Mouse (Mus musculus): ENCODE data around the gene Cldn10.
"Not testable (repeated sequence)": the region's sequence is repeated elsewhere in the genome, so short reads cannot be mapped to it uniquely, and the experiment has no call there.

The Cldn10 gene

DNA sequence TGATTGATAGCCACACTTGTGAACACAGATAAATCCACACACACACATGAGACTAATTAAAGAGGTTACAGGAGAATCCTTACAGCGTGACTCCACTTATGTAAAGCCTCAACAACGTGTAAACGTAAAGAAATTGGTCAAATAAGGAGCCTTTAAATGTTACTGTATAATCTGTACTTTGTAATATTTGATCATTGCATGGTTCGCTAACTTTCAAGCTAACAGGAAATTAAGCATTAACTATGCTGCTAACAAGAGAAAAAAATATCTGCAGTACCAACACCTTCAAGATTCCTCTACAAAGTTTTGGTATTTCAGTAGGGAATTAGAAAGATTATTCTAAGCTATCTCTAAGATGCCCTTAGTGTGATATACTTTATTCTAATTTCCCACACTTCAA is at the start of gene Cldn10:
TSS of gene Cldn10 (plus strand) at position 288 of the 400 bp plus-strand sequence.
- no peak for DNase-seq (ENCODE audit: low spot score)

DNA sequence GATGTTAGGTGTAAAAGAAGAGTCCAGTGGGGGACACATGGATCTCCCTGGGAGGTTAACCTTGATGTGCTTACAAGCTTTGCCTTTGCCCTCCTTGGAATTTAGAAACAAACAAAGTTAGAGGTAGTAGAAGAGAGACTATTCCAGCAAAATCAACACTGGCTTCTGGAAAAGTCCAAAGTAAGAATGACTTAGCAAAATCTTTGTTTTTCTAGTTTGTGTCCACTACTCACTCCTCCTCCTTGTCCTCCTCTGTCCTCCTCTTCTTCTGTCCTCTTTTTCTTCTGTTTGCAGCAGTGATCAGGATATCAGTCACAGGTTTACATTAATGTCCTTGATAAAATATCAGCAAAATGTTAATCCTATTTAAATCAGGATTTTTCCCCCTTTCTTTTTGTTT is 45.9 kb upstream of the Cldn10 start:
- no peak for DNase-seq (ENCODE audit: low spot score)

DNA sequence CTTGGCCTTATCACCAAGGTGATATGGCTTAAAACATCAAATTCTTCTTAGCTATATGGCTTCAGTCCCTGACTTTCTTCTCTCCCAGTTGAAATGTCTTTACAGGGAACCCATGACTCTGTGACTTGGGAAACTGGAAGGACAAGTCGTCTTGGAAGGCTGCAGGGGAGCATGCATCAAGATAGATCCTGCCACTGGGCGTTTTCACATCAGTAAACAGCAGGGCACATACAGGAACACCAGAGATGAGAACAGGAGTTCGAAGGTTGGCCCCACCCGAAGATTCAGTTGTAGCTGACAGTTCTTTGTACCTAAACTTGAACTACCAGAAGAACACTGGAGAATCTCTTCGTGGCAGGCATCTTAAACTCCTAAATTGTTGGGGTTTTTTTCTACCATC is 44.8 kb upstream of the Cldn10 start:
- no peak for DNase-seq (ENCODE audit: low spot score)

DNA sequence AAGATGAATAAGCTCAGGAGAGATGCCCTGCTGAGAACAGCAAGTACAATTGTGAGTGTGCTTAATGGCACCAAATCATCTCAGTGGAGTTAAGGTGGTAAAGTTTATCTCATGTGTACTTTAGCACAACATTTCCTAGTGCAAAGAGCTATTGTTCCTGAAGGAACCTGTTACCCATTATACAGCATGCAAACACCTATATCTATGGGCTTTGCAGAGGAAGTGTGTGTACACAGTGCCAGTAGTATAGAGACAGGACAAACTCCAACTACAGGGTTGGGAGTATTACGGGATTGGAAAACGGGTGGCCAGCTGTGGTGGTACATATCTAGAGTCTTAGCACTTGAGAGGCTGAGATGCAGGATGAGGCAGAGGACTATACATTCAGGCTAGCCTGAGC is 38.6 kb upstream of the Cldn10 start:
- DNase-seq (ENCODE audit: low spot score), result no peak

DNA sequence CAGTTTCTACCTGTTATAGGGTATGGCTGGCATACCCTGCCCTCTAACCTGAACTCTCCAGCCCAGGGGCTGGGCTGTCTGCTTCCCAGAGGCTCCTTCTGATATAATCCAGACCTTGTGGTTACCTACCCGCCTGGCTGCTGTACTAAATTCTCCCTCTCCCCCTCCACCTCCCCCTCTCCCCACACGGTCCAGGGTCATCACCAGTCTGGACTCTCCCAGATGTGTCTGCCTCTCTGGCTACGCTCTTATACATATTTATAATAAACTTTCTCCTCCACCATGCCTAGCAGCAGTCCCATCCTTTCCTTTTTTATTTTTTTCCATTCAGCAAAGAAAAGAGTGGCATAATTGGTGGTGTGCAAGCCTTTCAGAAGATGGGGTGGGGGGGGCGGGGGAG is 38.0 kb upstream of the Cldn10 start:
- no peak for DNase-seq (ENCODE audit: low spot score)

DNA sequence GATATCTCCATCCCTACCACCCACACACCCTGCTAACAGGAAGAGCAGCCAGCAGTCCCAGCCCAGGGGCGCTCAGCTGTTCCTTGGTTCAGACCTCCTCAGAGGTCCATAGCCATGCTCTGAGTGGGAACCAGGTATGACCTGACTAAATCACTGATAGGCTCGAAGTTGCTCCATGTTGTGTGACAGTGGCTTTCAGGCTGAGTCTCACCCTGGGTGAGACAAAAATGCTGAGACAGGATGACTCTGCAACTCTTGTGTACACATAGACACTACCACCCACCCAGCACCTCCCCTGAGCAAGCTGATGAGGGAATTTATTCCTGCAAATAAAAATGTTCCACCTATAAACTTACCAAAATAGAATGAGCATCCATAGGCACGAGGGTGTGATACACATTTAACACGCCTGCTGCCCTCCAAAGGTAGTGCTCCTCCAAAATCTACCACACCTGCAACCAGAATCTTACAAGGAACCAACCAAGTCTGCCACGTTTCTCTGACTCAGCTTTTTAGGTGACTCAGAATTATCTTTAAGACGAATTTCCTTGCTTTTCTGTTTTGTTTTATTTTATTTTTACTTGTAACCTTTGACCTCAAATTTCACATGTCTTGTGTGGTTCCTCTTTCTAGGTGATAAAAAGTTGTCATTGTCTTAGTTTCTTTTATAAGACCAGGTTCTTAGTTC is 37.1 kb upstream of the Cldn10 start:
- no peak for DNase-seq (ENCODE audit: low spot score)

DNA sequence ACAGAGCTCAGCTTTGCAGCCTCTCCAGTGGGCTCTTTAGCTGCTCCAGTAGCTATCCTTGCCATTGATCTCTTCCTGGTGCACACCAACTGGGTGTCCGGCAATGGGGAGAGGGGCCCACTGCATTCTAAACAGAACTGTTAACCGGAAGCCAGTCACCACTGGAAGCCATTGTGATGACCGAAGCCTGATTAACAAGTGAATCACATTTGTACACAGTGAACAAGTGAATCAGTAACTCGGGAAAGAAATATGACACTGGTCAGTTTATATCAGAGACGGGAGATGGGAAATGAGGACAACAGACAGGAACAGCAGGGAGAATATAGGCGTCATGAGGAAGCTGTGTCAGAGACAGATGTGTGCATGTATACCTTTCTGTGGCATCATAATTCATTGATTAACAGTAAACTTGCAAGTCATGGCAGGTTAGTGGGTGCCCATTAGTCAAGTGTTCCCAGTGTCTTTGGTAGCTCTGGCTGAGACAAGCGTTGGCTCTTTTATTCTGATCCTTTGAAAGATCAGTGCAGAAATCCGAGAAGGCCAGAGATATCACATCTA is 36.4 kb upstream of the Cldn10 start:
- no peak for DNase-seq (ENCODE audit: low spot score)

DNA sequence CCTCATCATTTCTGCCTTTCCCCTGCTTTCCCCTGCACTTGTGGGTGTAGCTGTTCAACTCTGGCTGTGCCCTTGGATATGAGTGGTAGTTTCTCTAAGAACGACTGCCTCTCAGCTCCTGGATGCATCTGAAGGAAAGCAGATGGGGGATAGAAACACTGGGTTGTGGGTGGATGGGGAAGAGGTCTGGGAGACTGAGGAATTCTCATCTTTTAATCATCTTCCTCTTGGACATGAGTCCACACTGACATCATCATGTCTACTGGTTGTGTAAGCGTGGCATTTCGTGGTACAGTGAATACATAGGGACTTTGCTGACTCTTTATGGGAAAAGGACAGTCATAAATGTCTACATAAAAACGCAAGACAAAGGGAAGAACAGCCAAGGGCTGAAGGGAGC is 31.7 kb upstream of the Cldn10 start:
- no peak for DNase-seq (ENCODE audit: low spot score)

DNA sequence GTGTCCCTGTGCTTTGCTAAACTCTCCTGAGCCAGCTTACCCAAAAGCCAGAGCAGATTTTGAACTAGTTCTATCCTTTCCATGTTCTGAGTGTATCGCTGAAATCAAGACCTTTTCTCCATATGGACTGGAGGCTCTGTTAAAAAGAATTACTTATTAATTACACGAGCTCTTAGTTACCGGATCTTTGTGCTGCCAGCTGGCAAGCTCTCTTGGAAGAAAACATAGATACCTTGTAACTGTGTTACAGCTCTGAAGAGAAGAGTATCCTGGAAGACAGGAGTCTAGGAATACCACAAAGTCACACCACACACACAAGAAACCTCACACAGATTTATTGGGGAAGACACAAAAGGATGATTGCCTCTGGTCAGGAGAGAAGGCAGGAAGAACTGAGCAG is 31.1 kb upstream of the Cldn10 start:
- DNase-seq (ENCODE audit: low spot score), result no peak

DNA sequence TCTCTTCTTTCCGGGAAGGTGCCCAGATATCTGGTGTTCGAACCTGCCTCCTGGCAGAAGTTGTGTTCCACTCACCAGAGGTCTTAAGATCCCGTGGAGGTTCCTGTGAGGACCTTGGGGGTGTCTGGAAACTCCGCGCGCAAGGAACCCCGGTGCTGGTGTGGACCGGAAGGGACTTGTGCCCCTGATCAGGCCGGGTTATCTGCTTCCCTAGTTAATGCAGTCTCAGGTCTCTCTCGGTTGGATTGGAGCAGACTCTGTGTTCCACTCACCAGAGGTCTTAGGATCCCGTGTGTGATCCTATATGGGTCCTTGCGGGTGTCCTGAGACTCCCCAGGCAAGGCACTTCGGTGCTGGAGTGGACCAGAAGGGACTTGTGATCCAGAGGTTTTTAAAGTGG is 24.3 kb upstream of the Cldn10 start:
- DNase-seq (ENCODE audit: low spot score), result not testable (repeated sequence)

DNA sequence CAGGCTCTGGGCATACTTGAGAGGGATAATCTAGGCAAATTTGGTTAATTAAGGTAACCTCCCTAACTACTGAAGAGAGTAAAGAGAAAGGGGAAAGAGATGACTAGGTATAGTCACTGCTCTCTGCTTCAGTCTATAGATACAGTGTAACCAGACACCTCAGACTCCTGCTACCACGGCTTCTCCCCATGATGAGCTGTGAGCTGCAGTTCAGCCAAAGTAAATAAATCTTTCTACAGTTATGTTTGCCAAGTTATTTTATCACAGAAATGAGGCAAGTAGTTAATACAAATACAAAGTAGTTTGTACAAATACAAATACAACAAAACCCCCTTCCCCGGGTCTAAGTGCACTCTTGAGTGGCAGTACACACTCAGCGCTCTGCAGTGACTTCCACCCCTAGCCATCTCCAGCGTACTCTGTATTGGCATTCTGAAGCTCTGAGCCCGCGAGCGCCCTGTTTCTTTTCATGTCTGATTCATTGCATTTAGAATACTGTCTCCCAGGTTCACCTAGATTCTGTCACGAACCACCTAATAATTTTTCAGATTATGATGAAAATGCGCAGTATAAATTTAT is 23.7 kb upstream of the Cldn10 start:
- DNase-seq (ENCODE audit: low spot score), result no peak

DNA sequence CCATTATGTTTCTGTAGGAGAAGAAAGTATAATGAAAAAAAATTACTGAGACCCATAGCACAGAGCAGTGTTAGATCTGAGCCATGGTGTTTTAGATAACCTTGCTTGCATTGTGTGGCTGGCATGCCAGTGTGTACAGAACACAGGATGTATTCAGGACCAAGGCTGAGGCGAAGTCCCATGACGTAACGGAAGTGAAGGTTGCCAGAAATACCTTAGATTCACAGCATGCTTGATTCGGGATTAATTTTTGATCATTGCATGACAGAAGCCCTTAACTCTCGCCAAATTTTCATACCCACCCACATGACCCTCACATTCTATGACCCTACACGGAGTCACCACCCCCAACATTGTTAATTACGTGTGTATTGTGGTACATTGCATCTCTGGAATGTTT is 22.4 kb upstream of the Cldn10 start:
- no peak for DNase-seq (ENCODE audit: low spot score)

DNA sequence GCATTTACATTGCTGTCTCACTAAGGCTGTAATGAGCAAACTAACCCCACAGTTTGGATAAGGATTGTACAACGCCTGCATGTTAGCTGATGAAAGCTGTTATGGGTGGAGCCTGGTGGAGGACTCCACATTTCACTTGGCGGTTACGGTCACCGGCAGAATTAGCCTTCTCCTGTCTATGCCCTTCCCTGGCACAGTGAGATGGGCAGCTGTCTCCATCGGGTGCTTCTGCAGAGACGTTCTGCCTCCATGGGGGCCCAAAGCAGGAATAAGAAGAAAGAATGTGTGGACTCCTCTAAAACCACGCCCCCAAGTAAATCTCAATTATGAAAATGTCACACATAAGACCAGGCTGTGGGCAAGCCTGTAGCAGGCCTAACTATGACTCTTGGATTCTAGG is 21.8 kb upstream of the Cldn10 start:
- DNase-seq (ENCODE audit: low spot score), result no peak

DNA sequence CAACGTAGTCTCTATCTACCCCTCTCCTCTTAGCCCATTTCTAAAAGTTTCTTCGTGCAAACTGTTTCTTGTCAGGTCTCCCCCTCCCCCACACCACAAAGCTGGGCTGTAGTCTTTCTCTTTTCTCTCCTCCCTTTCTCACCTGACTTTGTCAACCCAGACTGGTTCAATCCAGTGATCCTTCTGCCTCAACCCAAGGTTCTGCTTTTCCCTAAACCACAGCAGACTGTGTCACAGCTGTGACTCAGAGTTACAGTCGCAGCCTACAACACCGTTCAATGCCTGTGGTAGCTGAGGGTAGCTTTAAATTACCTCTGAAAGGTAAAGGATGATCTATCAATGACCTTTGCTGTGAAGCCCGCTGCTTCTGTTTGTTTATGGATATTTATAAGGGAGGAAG is 21.3 kb upstream of the Cldn10 start:
- DNase-seq (ENCODE audit: low spot score), result no peak

DNA sequence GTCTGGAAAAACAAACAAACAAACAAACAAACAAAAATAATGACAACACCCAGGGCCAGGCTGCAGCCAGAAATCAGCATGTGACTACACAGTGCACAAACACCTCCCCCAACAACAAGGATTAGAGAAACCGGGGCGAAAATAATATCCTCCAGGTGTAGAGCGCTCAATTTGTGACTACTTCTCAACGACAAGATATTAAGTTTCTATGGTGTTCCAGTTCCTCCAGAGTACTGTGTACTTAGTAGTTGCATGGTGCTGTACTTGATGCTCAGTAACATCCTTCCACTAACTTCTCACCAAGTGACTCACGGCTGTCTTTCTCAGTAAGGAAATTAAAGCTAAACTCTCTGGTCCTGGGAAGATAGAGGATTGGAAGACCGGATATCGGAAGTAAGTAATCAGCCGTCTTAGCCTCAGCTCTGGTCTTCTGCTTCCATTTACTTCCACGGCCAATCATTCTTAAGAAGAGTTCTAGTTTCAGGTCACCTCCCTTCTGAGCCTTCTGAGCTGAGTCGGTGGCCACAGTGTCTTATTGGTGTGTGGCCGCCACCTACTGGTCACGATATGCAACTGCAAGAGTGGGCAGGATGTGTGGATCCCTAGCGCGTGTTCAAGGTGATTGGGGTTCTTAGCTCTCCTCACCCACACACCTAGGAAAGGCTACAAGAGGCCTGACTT is 19.9 kb upstream of the Cldn10 start:
- peak; percentile 54 for DNase-seq (ENCODE audit: low spot score)

DNA sequence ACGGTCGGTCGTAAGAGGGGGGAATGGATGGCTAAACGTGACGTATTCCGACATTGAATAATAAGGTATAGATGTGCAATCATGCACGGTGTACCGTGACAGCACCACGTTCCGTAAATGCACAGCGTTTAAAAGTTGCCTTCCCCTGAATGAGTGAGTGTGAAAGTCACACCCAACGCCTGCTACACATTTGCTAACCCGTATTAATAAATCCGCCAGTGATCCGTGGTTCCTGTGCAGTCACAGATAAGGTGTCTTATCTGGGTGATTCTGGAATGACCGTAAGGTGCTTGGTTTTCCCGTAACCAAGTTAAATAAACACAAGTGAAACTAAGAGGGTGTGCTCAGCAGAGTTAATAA is 19.4 kb upstream of the Cldn10 start:
- DNase-seq (ENCODE audit: low spot score), result no peak

DNA sequence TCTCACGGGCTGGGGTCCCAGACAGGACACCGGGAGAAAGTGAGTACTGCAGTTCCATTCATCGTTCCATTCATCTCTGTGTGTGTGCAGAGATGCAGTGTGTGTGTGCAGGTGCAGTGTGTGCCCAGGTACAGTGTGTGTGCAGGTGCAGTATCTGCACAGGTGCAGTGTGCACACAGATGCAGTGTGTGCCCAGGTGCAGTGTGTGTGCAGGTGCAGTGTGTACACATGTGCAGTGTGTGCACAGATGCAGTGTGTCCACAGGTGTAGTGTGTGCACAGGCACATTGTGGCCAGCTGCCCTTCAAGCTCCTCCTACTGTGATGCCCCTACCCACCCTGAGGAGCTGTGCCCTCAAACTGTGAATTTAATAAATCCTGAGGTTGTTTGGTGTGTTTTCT is 14.0 kb upstream of the Cldn10 start:
- no peak for DNase-seq (ENCODE audit: low spot score)

DNA sequence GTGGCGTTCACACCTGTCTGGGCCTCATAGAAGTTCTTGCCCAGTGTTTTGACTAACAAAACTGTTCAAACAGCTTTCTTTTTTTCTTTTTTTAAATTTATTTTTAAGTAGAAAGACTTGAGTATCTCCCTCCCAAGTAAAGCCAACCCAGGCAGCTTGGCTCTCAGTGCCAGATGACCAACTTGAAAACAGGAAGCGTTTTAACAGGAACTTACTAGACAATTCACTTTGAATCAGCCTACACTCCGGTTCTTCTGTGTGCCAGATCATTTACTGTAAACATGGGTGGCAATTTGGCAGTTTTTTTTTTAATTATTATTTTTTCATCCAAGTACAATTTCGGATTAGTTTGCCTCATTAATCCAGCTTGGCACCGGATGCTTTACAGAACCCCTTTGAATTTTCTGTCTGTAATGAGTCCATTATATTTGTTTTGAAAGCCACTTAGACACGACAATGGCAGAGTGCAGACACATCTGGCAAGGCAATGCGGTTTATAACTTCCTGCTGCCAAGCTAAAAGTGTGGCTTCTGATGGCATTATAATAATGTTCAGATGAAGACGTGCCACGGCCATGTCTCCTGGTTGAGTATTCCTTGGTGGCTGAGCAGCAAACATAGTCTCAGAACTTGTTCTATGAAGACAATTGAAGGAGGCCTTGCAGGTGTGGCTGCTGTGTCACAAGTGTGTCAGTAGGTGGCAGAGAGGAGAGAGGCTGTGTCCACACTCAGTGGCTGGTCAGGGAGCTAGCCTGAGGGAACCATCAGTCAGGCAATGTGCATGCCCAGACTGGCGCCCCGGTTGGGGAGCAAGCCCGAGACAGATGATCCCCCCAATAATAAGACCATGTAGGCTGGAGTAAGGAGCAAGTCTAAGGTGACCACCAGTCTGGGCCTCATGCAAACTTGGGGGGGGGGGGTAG is 12.9 kb upstream of the Cldn10 start:
- no peak for DNase-seq (ENCODE audit: low spot score)

DNA sequence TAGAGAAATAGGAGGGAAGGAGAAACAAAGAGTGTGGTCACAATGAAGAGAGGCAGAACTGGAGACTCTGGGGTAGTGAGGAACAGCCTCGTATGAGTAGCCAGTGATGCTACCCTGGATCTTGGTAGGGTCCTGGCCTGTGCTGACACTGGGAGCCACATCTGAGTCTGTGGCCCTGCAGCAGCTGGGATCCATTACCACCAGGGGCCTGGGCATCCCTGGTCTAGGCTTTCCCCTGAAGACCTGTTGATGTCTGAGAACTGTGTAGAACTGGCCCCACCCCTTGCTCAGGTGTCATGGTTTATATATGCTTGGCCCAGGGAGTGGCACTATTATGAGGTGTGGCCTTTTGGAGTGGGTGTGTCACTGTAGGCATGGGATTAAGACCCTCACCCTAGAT is 12.2 kb upstream of the Cldn10 start:
- no peak for DNase-seq (ENCODE audit: low spot score)

DNA sequence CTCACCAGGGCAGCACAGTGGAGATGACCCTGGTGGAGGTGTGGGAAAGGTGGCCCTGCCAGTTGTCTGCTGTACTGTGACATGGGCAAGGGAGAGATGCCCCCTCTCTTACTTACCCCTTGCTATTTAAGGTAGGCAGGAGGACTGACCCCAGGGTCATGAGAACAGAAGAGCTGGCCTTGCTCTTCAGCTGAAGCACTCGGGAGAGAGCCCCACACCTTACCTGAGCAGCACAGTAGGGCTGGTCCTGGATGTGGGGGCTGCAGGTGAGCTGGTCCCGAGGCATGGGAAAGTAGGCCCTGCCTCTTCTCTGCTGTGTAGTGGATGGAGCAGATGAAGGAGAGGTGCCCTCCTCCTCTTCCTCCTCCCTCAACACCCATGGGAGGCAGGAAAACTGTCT is 11.3 kb upstream of the Cldn10 start:
- DNase-seq (ENCODE audit: low spot score), result no peak

DNA sequence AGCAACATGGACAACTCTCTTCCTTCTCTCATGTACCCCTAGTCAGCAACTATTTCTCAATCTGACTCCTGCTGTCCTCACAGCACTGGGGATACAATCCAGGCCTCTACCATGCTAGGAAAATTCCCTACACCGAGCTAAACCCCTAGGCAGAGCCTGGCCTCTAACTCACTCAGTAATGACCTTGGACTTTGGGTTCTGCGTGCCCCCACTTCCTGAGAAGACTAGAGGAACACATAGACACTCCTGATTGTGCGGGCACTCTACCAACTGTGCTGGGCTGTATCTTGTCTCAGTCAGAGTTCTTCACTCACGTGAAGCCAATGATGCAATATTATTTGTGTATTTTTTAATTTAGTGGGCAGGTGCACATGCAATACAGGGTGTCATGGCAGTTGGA is 10.2 kb upstream of the Cldn10 start:
- DNase-seq (ENCODE audit: low spot score), result no peak

DNA sequence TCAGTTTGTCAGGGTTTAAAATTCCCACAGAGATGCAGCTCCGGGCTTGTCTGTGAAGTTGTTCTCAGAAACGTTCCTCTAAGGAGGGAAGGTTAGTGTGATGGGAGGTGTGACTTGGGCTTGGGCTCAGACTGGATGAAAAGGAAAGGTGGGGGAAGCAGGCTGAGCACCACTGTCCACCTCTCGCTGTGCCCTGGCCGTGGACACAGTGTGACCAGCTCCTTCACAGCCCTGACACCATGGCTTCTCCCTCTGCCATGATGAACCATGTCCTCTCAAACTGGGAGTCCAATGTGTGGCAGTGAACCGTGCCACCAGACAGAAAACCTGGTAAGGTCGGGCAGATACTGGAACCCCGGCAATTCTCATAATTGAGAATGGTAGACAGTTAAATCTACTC is 6.1 kb upstream of the Cldn10 start:
- DNase-seq (ENCODE audit: low spot score), result no peak

Data from ovary, adult 18-20 months (tissue).